Mouse (Mus musculus): ENCODE data around the gene Tex14.
"Not testable (repeated sequence)": the region's sequence is repeated elsewhere in the genome, so short reads cannot be mapped to it uniquely, and the experiment has no call there.

Tex14 gene

GRCm38 (mm10) chr11:87404876-87405275, at the start of gene Tex14, which contains the start of gene Rad51c:
TSS of gene Tex14 (plus strand) at chr11:87405065.
TSS of gene Rad51c (minus strand) at chr11:87404954.
- no peak for DNase-seq (ENCODE audit: low spot score)

DNA sequence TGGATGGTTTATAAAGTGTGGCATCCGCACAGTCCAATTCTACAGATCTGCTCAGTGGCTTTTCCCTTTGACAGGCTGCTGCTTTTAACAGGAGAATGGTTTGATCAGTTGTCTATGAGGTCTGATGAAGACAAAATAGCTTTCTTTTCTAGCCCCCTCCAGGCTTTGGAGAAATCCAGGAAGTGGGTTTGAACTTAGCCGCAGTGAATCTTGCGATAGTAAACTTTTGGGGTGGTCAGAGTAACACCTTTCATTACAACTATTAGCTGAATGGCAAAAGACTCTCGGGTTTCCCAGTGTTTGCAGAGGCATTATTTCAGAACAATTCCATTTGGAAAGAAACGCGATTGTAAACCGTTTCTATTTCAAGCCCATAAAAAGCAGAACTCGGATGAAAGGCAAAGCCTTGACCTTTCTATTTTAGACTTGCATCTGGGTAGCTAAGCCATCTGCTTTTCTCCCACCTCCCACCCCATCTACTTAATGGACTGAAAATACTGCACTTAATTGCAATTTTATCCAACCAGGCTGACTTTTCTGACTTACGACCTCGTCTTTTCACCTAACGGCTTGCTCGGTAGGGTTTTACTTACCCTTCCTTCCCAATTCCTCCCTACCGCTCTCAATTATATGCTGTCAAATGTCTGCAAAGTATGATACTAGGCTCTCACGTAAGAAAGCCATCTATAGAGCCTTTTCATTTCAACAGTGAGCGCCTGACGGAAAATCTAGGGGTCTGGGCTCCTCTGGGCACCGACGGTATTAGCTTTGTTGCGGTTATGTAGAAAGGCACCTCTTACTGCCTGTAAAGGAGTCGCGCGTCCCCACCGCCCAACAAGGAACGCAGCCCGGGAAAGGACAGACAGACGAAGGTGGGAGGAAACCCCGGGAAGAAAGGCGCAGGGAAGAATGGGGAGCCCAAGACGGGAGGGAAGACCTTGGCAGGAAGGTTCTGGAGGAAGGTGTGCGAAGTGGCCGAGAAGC, 47.3 kb upstream of the Tex14 start:
- no peak for DNase-seq (ENCODE audit: low spot score)

- peak; percentile 32 for DNase-seq (ENCODE audit: low spot score)
Measured at GRCm38 (mm10) chr11:87358331-87359261, 46.3 kb upstream of the Tex14 start, which contains the start of gene Ppm1e. TSS of gene Ppm1e (minus strand) at chr11:87359023.

DNA sequence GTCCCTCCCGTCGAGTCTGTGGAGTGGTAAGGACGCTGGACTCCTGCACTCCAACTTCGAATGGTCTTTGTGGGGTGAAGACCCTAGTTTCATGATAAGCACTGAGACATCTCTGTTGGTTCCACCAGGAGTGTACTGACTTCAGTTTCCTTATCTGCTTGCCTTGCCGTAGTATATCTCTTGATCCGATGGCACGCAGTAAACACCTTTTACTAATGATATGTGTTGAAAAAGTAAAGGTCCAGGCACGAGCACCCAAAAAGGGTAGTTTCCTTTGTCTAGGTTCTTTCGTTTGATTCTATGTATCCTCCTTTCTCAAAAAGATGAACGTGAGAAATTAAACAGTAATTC, 45.6 kb upstream of the Tex14 start:
- DNase-seq (ENCODE audit: low spot score), result no peak

- no peak for DNase-seq (ENCODE audit: low spot score)
Measured at GRCm38 (mm10) chr11:87365120-87365519, 39.7 kb upstream of the Tex14 start.

- no peak for DNase-seq (ENCODE audit: low spot score)
Measured at GRCm38 (mm10) chr11:87367061-87367460, 37.8 kb upstream of the Tex14 start.

- DNase-seq (ENCODE audit: low spot score), result no peak
Measured at GRCm38 (mm10) chr11:87367865-87368580, 36.8 kb upstream of the Tex14 start.

DNA sequence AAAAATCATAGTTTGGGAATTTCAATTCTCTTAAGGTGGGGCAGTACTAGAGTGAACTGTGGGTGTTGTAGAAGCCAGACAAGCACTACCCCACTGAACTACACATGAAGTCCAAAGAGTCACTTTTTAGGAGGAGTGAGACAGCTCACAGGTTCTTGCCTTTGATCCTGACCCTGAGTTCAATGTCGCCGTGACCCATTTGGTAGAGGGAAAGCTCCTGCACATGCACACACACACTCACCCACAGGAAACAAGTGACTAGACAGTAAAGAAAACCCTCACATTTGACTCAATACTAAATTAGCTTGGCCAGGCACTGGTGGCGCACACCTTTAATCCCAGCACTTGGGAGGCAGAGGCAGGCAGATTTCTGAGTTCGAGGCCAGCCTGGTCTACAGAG, 20.3 kb upstream of the Tex14 start:
- DNase-seq (ENCODE audit: low spot score), result no peak

GRCm38 (mm10) chr11:87385676-87386075, 19.2 kb upstream of the Tex14 start:
- DNase-seq (ENCODE audit: low spot score), result no peak

GRCm38 (mm10) chr11:87393855-87394254, 11.0 kb upstream of the Tex14 start:
- no peak for DNase-seq (ENCODE audit: low spot score)

DNA sequence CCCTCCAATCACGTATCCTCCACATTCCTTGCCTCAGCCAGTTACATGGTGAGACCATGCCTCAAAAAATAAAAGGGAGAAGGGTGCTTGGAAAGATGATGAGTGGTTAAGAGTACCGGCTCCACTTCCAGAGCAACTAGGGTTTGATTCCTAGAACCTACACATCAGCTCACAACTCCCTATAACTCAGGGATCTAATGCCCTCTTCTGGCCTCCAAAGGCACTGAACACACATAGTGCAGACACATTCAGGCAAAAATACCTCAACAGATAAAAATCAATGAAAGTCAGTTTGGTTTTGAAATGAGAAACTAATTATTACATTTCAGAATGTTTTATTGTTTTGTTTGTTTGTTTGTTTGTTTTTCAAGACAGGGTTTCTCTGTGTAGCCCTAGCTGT, 6.5 kb upstream of the Tex14 start:
- no peak for DNase-seq (ENCODE audit: low spot score)

DNA sequence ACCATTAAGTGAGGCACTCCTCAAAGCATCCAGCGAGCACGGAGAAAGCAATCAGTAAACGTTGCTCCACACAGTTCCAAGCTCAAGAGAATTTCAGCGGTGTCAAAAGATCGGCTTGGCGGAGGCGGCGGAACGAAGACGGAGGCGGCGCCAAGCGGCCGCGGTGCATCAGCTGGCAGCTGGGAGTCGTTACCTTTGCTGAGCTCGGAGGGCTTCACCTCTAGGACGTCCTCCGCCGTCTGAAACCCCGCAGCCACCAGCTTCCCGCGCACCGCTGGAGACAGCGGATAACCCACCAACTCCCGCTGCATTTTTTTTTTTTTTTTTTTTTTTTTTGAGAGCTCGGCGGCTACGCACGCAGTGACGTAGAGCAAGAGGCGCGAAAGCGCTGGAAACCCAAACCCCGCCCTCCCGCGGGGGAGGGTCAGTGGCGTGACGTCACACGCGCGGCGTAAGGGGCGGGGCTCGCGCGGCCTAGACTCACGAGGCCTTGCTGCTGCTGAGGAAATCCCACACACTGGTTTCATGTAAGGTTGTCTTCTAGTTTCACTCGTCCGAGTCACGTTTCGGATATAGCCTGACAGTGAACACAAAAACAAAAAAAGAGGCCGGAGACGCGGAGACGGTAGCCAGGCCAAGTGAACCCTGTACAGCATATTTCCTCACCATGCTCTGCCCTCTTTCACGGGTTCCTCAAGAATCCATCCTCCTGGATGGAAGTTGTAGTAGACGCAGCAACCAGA, 583 bp upstream of the Tex14 start:
- DNase-seq (ENCODE audit: low spot score), result peak; percentile 96

DNA sequence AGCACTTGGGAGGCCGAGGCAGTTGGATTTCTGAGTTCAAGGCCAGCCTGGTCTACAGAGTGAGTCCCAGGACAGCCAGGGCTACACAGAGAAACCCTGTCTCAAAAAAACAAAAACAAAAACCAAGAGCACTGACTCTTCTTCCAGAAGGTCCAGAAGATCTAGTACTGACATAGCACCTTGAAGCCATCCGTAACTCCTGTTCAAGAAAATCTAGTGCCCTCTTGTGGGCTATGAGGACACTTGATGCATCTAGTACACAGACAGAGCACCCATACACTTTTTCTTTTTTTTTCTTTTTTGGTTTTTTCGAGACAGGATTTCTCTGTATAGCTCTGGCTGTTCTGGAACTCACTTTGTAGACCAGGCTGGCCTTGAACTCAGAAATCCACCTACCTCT, 8.5 kb downstream of the Tex14 start:
- DNase-seq (ENCODE audit: low spot score), result not testable (repeated sequence)

DNA sequence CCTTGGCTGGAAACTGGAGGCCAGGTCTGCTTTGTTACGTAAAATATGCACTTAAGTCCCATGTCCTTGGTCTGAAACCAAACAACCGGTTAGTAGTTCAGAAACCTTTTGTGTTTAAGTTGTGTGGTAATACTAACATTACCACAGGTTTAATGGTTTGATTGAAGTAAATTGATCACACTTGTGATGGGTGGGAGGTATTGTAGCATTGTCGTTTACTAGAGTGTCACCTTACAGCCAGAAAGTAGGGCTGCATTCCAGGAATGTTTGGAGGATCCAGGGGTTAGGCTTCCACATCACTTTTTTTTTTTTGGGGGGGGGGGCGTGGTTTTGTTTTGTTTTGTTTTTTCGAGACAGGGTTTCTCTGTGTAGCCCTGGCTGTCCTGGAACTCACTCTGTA, 11.3 kb downstream of the Tex14 start:
- no peak for DNase-seq (ENCODE audit: low spot score)

GRCm38 (mm10) chr11:87420861-87421260, 16.0 kb downstream of the Tex14 start:
- no peak for DNase-seq (ENCODE audit: low spot score)

- no peak for DNase-seq (ENCODE audit: low spot score)
Measured at GRCm38 (mm10) chr11:87421760-87422201, 16.9 kb downstream of the Tex14 start.

DNA sequence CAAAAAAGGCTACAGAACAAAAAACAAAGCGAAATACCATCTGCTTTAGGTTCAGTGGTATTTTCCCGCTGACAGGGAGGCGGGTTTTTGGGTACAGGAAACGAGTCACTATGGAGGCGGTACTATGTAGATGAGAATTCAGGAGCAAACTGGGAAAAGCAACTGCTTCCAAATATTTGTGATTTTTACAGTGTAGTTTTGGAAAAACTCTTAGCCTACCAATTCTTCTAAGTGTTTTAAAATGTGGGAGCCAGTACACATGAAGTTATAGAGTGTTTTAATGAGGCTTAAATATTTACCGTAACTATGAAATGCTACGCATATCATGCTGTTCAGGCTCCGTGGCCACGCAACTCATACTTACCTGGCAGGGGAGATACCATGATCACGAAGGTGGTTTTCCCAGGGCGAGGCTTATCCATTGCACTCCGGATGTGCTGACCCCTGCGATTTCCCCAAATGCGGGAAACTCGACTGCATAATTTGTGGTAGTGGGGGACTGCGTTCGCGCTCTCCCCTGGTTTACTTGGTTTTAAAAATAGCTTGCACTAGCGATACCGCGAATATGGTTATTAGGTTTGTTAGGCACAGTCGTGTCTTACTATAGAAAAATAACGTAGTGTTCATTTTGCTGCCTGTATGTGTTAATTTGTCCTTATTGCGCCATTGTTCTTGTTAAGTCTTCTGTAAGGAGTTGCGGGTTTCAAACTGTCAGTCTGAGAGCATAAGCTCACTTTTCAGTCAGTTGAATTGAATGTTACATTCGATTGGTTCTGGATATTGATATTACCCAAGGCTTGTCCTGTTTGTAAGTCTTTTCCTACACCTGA, 17.9 kb downstream of the Tex14 start:
- DNase-seq (ENCODE audit: low spot score), result peak; percentile 92

DNA sequence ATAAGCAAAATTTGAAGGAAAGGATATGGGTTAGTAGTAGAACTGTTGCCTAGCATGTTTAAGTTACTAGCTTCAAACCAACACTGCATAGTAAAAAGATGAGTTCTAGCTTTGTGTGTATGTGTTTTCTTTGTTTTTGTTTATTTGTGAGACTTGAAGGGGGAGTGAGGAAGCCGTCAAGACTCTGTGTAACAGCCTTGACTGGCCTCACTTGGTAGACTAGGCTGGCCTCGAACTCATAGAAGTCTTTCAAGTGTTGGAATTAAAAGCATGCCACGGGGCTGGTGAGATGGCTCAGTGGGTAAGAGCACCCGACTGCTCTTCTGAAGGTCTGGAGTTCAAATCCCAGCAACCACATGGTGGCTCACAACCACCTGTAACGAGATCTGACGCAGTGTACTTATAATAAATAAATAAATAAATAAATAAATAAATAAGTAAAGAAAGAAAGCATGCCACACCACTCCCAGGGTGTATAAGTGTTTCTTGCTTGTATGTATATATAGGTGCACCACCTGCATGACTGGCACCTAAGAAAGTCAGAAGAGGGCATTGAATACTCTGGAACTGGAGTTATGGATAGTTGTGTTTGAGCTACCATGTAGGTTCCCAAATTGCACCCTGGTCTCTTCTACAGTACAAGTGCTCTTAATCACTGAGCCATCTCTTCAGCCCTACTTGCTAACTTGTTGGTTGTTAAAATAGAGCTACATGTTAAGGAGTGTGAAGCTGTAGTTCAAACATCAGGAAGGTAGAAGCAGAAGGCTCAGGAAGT, 18.9 kb downstream of the Tex14 start:
- DNase-seq (ENCODE audit: low spot score), result no peak

DNA sequence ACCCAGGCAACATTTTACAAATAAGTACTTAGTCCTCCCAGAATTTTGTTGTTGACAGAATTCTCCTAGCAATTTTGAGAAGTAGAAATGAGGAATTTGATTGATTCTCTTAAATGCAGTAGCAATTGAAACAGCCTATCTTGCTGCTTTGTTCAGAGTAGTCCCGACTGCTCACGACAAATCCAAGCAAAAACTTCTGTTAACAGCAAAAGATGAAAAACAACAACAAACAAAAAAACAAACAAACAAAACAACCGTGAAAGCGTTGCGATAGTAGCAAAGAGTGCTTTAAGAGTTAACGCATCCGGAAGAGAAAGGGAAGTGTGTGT, 21.2 kb downstream of the Tex14 start:
- no peak for DNase-seq (ENCODE audit: low spot score)
